ENCODE assay signal across 19 mouse cellular contexts in the genomic region with DNA sequence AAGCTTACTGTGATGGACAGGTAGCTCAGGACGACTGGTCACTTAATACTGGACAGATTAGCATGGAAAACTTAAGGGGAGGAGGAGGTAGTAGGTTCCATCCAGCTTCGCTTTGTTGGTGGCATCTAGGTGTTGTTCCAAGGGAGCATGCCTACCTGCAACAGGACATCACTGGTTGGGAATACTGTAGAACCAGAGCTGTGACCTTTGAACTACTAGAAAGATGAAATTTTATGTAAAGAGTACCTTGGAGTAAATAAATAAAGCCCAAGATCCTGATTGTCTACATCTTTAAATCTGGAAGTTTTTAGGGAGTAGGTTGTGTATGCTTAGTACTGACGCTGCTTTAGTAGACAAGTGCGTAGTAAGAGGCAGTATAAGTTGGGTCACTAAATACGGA. TPM values are rescaled to one million over a fixed set of nuclear protein-coding genes. Genes with fewer than 3 reads are reported as not detected.
DNase-seq lines count a peak whose midpoint lies in the region; ATAC-seq and TF ChIP-seq lines count a peak whose summit lies in the region.
"Had no signal": no experiment of that assay in that cellular context is flagged by ENCODE, and none has a peak within 500 bp of the region (broad histone marks: within the 10 kb centered on the region; RNA-seq: fewer than 3 reads in every experiment).

No protein-coding gene starts in this region.

- H3K4me3 ChIP-seq in liver, embryonic 11.5 days (ENCODE audit: low read depth, low read length) = peak overlapping the region; percentile 83
- H3K4me3 ChIP-seq in ES-E14 (ENCODE audit: insufficient read depth in 1 of 2, low read depth in 1 of 2, low read length in 2 of 2, poor library complexity in 1 of 2, severe bottlenecking in 1 of 2) = peak overlapping the region; percentile 97 to 100; a peak in 1 of 4 replicates
- no peak overlapping the region for H3K4me3 ChIP-seq in embryonic facial prominence, embryonic 13.5 days
- H3K4me3 ChIP-seq in liver, postnatal 0 days (ENCODE audit: low read depth, low read length) = no peak overlapping the region
- no peak overlapping the region for H3K4me3 ChIP-seq in forebrain, embryonic 10.5 days
- H3K4me3 ChIP-seq: embryonic facial prominence, embryonic 12.5 days; heart, embryonic 12.5 days; lung, embryonic 15.5 days had no signal

- H3K27ac ChIP-seq in liver, embryonic 11.5 days (ENCODE audit: low read depth, low read length) = peak overlapping the region; percentile 97; the same call in 1 of the 2 replicates
- peak overlapping the region; percentile 35; the same call in 1 of the 2 replicates for H3K27ac ChIP-seq in ES-E14 (ENCODE audit: insufficient read depth, low read depth, low read length, poor library complexity, severe bottlenecking)
- H3K27ac ChIP-seq in embryonic facial prominence, embryonic 13.5 days = peak overlapping the region; percentile 28; the same call in 1 of the 2 replicates
- no peak overlapping the region for H3K27ac ChIP-seq in liver, postnatal 0 days (ENCODE audit: low read depth)
- H3K27ac ChIP-seq in forebrain, embryonic 10.5 days = no peak overlapping the region
- H3K27ac ChIP-seq: embryonic facial prominence, embryonic 12.5 days; stomach, postnatal 0 days had no signal

- no peak for TF ChIP-seq EP300 in liver, postnatal 0 days (IDR thresholded peaks at IDR 0.05; ENCODE audit: low read depth)

- peak overlapping the region; percentile 70 for H3K4me2 ChIP-seq in liver, embryonic 11.5 days
- H3K4me2 ChIP-seq in embryonic facial prominence, embryonic 13.5 days = no peak overlapping the region
- peak overlapping the region; percentile 78; the same call in 1 of the 2 replicates for H3K4me2 ChIP-seq in liver, postnatal 0 days (ENCODE audit: low read depth, low read length)
- H3K4me2 ChIP-seq: embryonic facial prominence, embryonic 12.5 days; heart, embryonic 12.5 days had no signal

- H3K9ac ChIP-seq in liver, embryonic 11.5 days (ENCODE audit: low read depth, low read length) = peak overlapping the region; percentile 97; the same call in 1 of the 2 replicates
- H3K9ac ChIP-seq in ES-E14 (ENCODE audit: insufficient read depth, low read depth, low read length, poor library complexity, severe bottlenecking) = peak overlapping the region; percentile 100; the same call in 1 of the 2 replicates
- peak overlapping the region; percentile 27; the same call in 1 of the 2 replicates for H3K9ac ChIP-seq in embryonic facial prominence, embryonic 13.5 days
- H3K9ac ChIP-seq in liver, postnatal 0 days (replicated peaks) = no peak overlapping the region
- H3K9ac ChIP-seq: embryonic facial prominence, embryonic 12.5 days; heart, embryonic 12.5 days had no signal

- H3K27me3 ChIP-seq in liver, embryonic 11.5 days (replicated peaks; ENCODE audit: control insufficient read depth, insufficient read depth, low read length) = no peaks in the 10 kb centered on the region
- H3K27me3 ChIP-seq in embryonic facial prominence, embryonic 13.5 days = no peaks in the 10 kb centered on the region
- H3K27me3 ChIP-seq in liver, postnatal 0 days (ENCODE audit: insufficient read depth, low read length) = no peaks in the 10 kb centered on the region
- H3K27me3 ChIP-seq in forebrain, embryonic 10.5 days (ENCODE audit: poor library complexity, severe bottlenecking) = no peaks in the 10 kb centered on the region
- H3K27me3 ChIP-seq: embryonic facial prominence, embryonic 12.5 days; heart, embryonic 12.5 days; lung, embryonic 15.5 days had no signal

- peaks cover 45% of the 10 kb centered on the region for H3K36me3 ChIP-seq in liver, embryonic 11.5 days (ENCODE audit: control insufficient read depth, insufficient read depth, low read length)
- H3K36me3 ChIP-seq in ES-E14 (ENCODE audit: control insufficient read depth, insufficient read depth, low read length, poor library complexity, severe bottlenecking) = peaks cover 48% of the 10 kb centered on the region
- H3K36me3 ChIP-seq in embryonic facial prominence, embryonic 13.5 days = peaks cover 66% of the 10 kb centered on the region
- H3K36me3 ChIP-seq in liver, postnatal 0 days (replicated peaks; ENCODE audit: insufficient read depth, low read length) = peaks cover 60% of the 10 kb centered on the region
- peaks cover 73% of the 10 kb centered on the region for H3K36me3 ChIP-seq in forebrain, embryonic 10.5 days (replicated peaks)

- in situ Hi-C loops in ES-E14 (cut with MboI; ENCODE audit: low sequenced_read_pairs in 2 of 2, unreplicated experiment in 2 of 2) = loop anchor here in 1 of 2 experiments (10.0 kb wide), 1 partner anchor 163 kb away; no protein-coding TSS in a partner anchor

- H3K4me1 ChIP-seq in liver, embryonic 11.5 days (replicated peaks; ENCODE audit: control insufficient read depth, insufficient read depth, low read length) = peaks cover 18% of the 10 kb centered on the region
- peaks cover 0 to 4% of the 10 kb centered on the region in 2 experiments; a peak in 1 of 4 replicates for H3K4me1 ChIP-seq in ES-E14 (ENCODE audit: control insufficient read depth in 2 of 2, insufficient read depth in 2 of 2, low read length in 2 of 2, poor library complexity in 1 of 2)
- H3K4me1 ChIP-seq in embryonic facial prominence, embryonic 13.5 days = peaks cover 32% of the 10 kb centered on the region
- peaks cover 23% of the 10 kb centered on the region for H3K4me1 ChIP-seq in liver, postnatal 0 days (ENCODE audit: insufficient read depth)
- H3K4me1 ChIP-seq in forebrain, embryonic 10.5 days = peaks cover 37% of the 10 kb centered on the region

- no peak for DNase-seq in liver, embryonic 11.5 days (ENCODE audit: low spot score)
- no peak for DNase-seq in liver
- DNase-seq in ES-E14 (ENCODE audit: low read depth, low spot score) = no peak
- no peak for DNase-seq in liver, postnatal 0 days
- DNase-seq in forebrain, embryonic 10.5 days (ENCODE audit: extremely low spot score, low spot score) = no peak
- no peak for DNase-seq in right cerebral cortex, postnatal 25 days
- DNase-seq: adrenal gland, postnatal 36 days; cerebellum, adult 8-10 months; heart, postnatal 36 days; layer of hippocampus, postnatal 36 days; thymus, postnatal 14 days had no signal

- no peaks in the 10 kb centered on the region for H3K9me3 ChIP-seq in liver, embryonic 11.5 days (ENCODE audit: control insufficient read depth, low read length)
- H3K9me3 ChIP-seq in ES-E14 (ENCODE audit: control insufficient read depth, insufficient read depth, low read depth, low read length) = no peaks in the 10 kb centered on the region
- no peaks in the 10 kb centered on the region for H3K9me3 ChIP-seq in embryonic facial prominence, embryonic 13.5 days
- H3K9me3 ChIP-seq in liver, postnatal 0 days (ENCODE audit: low read length) = no peaks in the 10 kb centered on the region
- H3K9me3 ChIP-seq in forebrain, embryonic 10.5 days = no peaks in the 10 kb centered on the region
- H3K9me3 ChIP-seq: embryonic facial prominence, embryonic 12.5 days; heart, embryonic 12.5 days; lung, embryonic 15.5 days had no signal

- no peak for ATAC-seq in liver, embryonic 11.5 days (replicated peaks; ENCODE audit: low FRiP score)
- ATAC-seq in embryonic facial prominence, embryonic 13.5 days (ENCODE audit: insufficient number of reproducible peaks, insufficient read depth, low FRiP score, low TSS enrichment, low read depth) = no peak
- no peak for ATAC-seq in liver, postnatal 0 days
- ATAC-seq: forebrain, embryonic 14.5 days had no signal

- WGBS in liver, embryonic 11.5 days = 70% methylated on average over 5 of the region's 5 CpGs
- 75% methylated on average over 5 of the region's 5 CpGs for WGBS in embryonic facial prominence, embryonic 13.5 days
- 71% methylated on average over 5 of the region's 5 CpGs for WGBS in liver, postnatal 0 days (ENCODE audit: insufficient replicate concordance)
- 81% methylated on average over 5 of the region's 5 CpGs for WGBS in forebrain, embryonic 10.5 days

- no peak for TF ChIP-seq CTCF in liver, postnatal 0 days (IDR thresholded peaks at IDR 0.05; ENCODE audit: low read depth)

TF ChIP-seq in ES-E14, 5 proteins besides CTCF, POLR2A, EP300 and RAD21:
- TF ChIP-seq ZNF384 (IDR thresholded peaks at IDR 0.05; ENCODE audit: low read depth, low read length) (no peak), HCFC1 (IDR thresholded peaks at IDR 0.05; ENCODE audit: borderline replicate concordance, insufficient read depth, low read length) (no peak), CHD2 (IDR thresholded peaks at IDR 0.05; ENCODE audit: low read depth, low read length) (0 out of 2 replicates have a peak, but pooled peaks have one; percentile 8), MAFK (IDR thresholded peaks at IDR 0.05; ENCODE audit: insufficient read depth, low read depth, low read length) (no peak), ZC3H11A (IDR thresholded peaks at IDR 0.05; ENCODE audit: borderline replicate concordance, low read depth, low read length) (no peak)

RNA-seq across cellular contexts. Expression of a gene that starts 3.1 kb away (rescaled TPM):
- polyA plus RNA-seq in liver, embryonic 11.5 days (2014; fragmentation: Nextera tagmentation; extraction: Ambion mirVana) = 184 and 208 TPM in 2 replicates
- 1,397 and 1,680 TPM in 2 replicates for total RNA-seq in ES-E14 (2012; rRNA removed)
- polyA plus RNA-seq in embryonic facial prominence, embryonic 13.5 days (2015; fragmentation: Nextera tagmentation; extraction: Ambion mirVana) = 154 and 159 TPM in 2 replicates
- polyA plus RNA-seq in liver, postnatal 0 days (2015; fragmentation: Nextera tagmentation; extraction: Ambion mirVana) = 83.1 and 84.4 TPM in 2 replicates
- 133 and 134 TPM in 2 replicates for polyA plus RNA-seq in forebrain, embryonic 10.5 days (2016; fragmentation: Nextera tagmentation; extraction: Ambion mirVana)

RNA-seq across cellular contexts. Expression of a gene that starts 14.2 kb away (rescaled TPM):
- 0.01 and 0.11 TPM in 2 replicates for polyA plus RNA-seq in liver, embryonic 11.5 days (2014; fragmentation: Nextera tagmentation; extraction: Ambion mirVana)
- 0.32 and 0.62 TPM in 2 replicates for total RNA-seq in ES-E14 (2012; rRNA removed)
- 1.3 and 2.4 TPM in 2 replicates for polyA plus RNA-seq in embryonic facial prominence, embryonic 13.5 days (2015; fragmentation: Nextera tagmentation; extraction: Ambion mirVana)
- polyA plus RNA-seq in liver, postnatal 0 days (2015; fragmentation: Nextera tagmentation; extraction: Ambion mirVana) = 0.02 TPM in 1 of 2 replicates, not detected in the other
- polyA plus RNA-seq in forebrain, embryonic 10.5 days (2016; fragmentation: Nextera tagmentation; extraction: Ambion mirVana) = 0.06 and 0.09 TPM in 2 replicates
- total RNA-seq: megakaryocyte, adult 5-6 weeks had no signal
- polyA plus RNA-seq: heart, embryonic 12.5 days; kidney, embryonic 16.5 days had no signal

Comparison
In these comparisons a context has a peak if more than half of its experiments do, and no peak if none do; other contexts are left out.
1. H3K27ac ChIP-seq: peak in liver, embryonic 11.5 days (single experiment), ES-E14 (single experiment) and embryonic facial prominence, embryonic 13.5 days (single experiment); none in liver, postnatal 0 days (single experiment) and forebrain, embryonic 10.5 days (single experiment).
2. H3K4me3 ChIP-seq: peak in liver, embryonic 11.5 days (single experiment) and ES-E14 (2 of 2); none in embryonic facial prominence, embryonic 13.5 days (single experiment), liver, postnatal 0 days (single experiment) and forebrain, embryonic 10.5 days (single experiment).